Mouse (Mus musculus) right cerebral cortex, postnatal 10 days (tissue): ENCODE data around the gene Ermp1.
A peak's percentile ranks its signal among the peaks of the same experiment; 100 is the strongest.
"Not testable (repeated sequence)": the region's sequence is repeated elsewhere in the genome, so short reads cannot be mapped to it uniquely, and the experiment has no call there.

Source experiments
- DNase-seq, 2 experiments: peaks; one replicate each; pipeline ENCODE4 v3.0.0; 2021; ENCODE audit warnings: low spot score in 2 of 2

The Ermp1 gene

GRCm38 (mm10) chr19:29603548-29604353, 44.5 kb downstream of the Ermp1 start:
- no peak for DNase-seq

- DNase-seq: no peak
Observed at GRCm38 (mm10) chr19:29598981-29599380, 49.2 kb downstream of the Ermp1 start.

DNA sequence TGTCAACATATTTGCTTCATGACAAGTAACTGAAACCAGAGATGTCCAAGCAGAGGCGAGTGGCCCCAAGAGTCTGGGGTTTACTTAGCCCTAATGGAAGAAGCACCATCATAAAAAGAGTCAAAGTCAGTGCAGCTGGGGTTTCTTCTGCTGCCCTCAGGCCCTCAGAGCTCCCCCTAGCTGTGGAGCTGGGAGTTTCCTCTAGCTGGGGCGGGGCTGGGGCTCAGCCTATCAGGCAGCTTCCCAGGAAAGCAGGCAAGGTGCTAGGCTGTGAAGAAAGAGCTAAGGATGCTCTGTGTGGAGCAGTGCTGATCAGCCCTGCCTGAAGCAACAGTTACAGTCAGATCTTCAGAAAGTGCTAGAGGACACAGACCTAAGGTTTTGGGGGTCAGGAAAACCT, 51.2 kb downstream of the Ermp1 start:
- DNase-seq: no peak

DNA sequence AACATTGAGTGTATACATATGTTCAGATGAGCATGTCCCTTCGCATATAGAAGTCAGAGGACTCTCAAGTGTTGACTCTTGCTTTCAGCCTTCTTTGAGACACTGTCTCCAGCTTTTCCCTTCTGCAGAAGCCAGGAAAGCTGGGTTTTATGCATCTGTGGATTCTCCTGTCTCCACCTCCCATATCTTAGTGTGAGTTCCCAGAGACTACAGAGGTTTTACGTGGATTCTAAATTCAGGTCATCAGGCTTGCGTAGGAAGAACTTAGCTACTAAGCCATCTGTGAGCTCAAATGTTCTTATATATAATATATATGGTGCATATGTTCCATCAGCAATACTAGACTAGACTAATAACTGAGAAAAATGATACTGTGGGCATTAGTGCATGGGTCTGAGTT, 51.9 kb downstream of the Ermp1 start:
- DNase-seq: no peak

DNA sequence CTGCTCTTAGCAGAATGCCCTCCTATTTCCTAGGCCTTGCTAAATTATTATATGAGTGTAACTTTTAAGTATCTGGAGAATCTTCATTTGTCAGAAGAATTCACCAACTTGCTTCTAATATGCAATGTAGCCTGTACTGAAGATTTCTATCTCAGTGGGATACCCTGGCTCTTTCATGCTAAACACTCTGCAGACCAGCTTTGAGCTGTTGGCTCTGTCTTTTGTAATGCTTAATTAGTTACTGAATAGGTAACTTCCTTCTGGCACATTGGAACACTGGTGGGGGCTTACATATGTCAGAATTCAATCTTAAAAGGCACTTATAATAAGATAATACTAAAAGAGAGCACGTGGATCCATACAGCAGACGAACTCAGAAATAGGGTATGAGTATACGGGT, 54.4 kb downstream of the Ermp1 start:
- not testable (repeated sequence) for DNase-seq

GRCm38 (mm10) chr19:29583734-29584133, 64.5 kb downstream of the Ermp1 start:
- DNase-seq: no peak

DNA sequence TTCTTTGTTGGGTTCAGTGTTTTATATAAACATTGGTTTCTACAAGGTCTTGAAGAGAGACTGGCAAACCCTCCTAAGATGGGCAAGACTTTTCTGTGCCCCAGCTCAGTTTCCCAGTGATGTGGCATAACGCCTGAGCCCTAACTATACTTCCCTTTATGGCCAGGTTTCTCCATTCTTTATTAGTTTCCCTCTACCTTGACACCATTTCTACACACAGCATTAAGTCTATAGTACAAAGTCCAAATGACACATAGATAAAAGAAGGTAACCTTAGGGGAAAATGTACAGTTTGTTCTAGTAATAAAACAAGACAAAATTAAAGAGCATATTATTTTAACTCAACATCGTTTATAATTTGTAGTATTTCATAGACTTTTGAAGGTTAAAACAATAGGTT, 65.8 kb downstream of the Ermp1 start:
- DNase-seq: no peak

DNA sequence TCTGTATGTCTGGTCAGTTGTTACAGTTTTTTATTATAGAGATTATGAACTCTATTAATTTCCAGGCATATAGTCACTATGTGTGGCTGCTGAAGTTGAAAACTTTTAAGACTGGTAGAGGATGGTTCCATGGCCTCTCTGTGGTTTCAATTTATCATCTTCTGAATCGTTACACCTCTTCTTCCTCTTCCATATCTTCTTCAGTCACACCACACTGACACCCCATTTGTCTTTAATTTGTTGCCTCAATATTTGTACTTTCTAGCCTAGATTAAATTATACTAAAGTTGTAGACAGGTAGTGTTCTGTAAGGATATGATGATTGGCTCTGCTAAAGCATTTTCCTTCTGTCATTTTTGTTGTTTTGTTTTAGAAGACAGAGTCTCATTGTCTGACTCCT, 81.7 kb downstream of the Ermp1 start:
- DNase-seq: no peak

GRCm38 (mm10) chr19:29563258-29563779, 84.9 kb downstream of the Ermp1 start:
- peak; percentile 46 to 70 for DNase-seq

DNA sequence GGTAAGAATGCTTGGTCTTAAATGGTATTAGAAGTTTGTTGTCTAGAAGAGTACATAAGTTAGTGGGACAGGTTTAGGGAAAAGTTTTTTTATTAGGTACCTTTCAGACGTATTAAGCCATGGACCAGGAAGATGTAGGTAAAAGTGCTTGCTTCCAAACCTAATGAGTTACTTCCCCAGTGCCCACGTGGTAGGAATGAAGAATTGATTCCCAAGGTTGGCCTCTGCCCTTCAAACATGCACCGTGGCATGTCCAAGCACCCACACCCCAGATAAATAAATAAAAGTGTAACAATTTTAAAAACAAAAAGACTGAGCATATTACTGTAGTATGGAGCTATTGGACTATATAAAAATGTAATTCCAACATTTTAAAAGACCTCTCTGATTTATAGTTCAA, 85.6 kb downstream of the Ermp1 start:
- DNase-seq: no peak

DNA sequence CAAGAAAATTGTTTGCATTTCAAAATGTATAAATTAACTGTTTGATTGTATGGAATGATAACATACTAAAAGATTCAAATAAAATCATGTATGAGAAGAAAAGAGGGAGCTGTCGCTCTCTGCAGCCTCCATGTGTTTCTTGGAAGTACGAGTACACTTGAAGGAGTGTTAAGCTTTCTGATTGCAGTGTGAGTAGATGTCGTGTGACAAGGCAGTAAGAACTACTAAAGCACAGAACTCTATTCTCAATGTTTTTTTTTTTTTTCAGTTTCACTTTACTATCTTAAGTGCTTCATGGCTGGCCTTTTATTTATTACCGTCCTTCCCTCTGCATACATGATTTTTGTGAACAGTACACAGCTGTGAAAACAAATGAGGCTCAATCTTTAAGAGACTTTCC, 86.0 kb downstream of the Ermp1 start:
- DNase-seq: no peak
